Mouse (Mus musculus) embryonic facial prominence, embryonic 11.5 days (tissue): ENCODE measurements around the gene Myh3. TPM values are rescaled to one million over a fixed set of nuclear protein-coding genes. Genes with fewer than 3 reads are reported as not detected.

Experiments
- ATAC-seq: fragments of 200-750 bp; cut with Nextera tagmentation; replicated peaks from 2 replicates; pipeline ENCODE4 v1.8.0; 2017; ENCODE audit warnings: low read depth; ENCODE audit not compliant: insufficient number of reproducible peaks, low FRiP score, low TSS enrichment
- DNase-seq: peaks from one replicate; pipeline ENCODE4 v3.0.0-alpha.2; 2015; ENCODE audit warnings: low spot score
- H3K27ac ChIP-seq: fragments of 300-500 bp; sonication (generic); replicated peaks from 2 replicates; pipeline ENCODE4 v1.5.1; 2014; ENCODE audit warnings: mild to moderate bottlenecking, low read depth, low read length, control low read depth
- H3K27me3 ChIP-seq: fragments of 300-500 bp; sonication (generic); 2 replicates; pipeline ENCODE4 v1.6.1; 2014; ENCODE audit warnings: mild to moderate bottlenecking, low read length, moderate library complexity, mixed read lengths; ENCODE audit not compliant: control insufficient read depth, insufficient read depth
- H3K36me3 ChIP-seq: fragments of 300-500 bp; sonication (generic); replicated peaks from 2 replicates; pipeline ENCODE4 v1.6.1; 2014; ENCODE audit warnings: low read depth, mild to moderate bottlenecking, low read length, moderate library complexity, mixed read lengths; ENCODE audit not compliant: control insufficient read depth, insufficient read depth
- H3K4me1 ChIP-seq: fragments of 300-500 bp; sonication (generic); 2 replicates; pipeline ENCODE4 v1.6.1; 2014; ENCODE audit warnings: low read length, mixed read lengths; ENCODE audit not compliant: control insufficient read depth, insufficient read depth
- H3K4me2 ChIP-seq: fragments of 300-500 bp; sonication (generic); 2 replicates; pipeline ENCODE4 v1.6.1; 2014; ENCODE audit warnings: low read depth, mild to moderate bottlenecking, control low read depth, low read length, moderate library complexity
- H3K4me3 ChIP-seq: fragments of 300-500 bp; sonication (generic); 2 replicates; pipeline ENCODE4 v1.5.1; 2014; ENCODE audit warnings: low read depth, low read length, control low read depth
- H3K9ac ChIP-seq: fragments of 300-500 bp; sonication (generic); replicated peaks from 2 replicates; pipeline ENCODE4 v1.6.1; 2014; ENCODE audit warnings: mild to moderate bottlenecking, control low read depth, low read length
- H3K9me3 ChIP-seq: fragments of 300-500 bp; sonication (generic); replicated peaks from 2 replicates; pipeline ENCODE4 v1.6.1; 2016; ENCODE audit warnings: mild to moderate bottlenecking, low read length, inconsistent platforms, mixed read lengths; ENCODE audit not compliant: control insufficient read depth
- WGBS: fragments of 180-500 bp; shearing (Covaris S2); extraction: QIAGEN DNeasy Blood & Tissue Kit; methylation state at CpG from one replicate; pipeline ENCODE4 v1.1.7; 2014; 5-methylcytosine and 5-hydroxymethylcytosine counted together
- polyA plus RNA-seq: library from polyadenylated mRNA; unstranded; fragments of >200 nt; fragmentation: Nextera tagmentation; extraction: Ambion mirVana; gene quantifications from 2 replicates; pipeline ENCODE4 v1.2.1, GENCODE M21; 2014

The Myh3 gene
- polyA plus RNA-seq, 1 experiment from 2014 or later, result 6.5 TPM

GRCm38 (mm10) chr11:67141031-67141430 is 62.9 kb downstream of the Myh3 start:
- H3K27me3 ChIP-seq, result no peaks in the 10 kb centered on the region
- no peak overlapping the region for H3K4me3 ChIP-seq
- H3K27ac ChIP-seq, result no peak overlapping the region
- WGBS, result 75% methylated on average over 6 of the region's 6 CpGs
- ATAC-seq (no peak), DNase-seq (no peak)
- no peaks in the 10 kb centered on the region for H3K36me3 ChIP-seq
- H3K4me2 ChIP-seq, result no peak overlapping the region
- no peaks in the 10 kb centered on the region for H3K4me1 ChIP-seq
- H3K9me3 ChIP-seq, result no peaks in the 10 kb centered on the region
- H3K9ac ChIP-seq, result no peak overlapping the region

GRCm38 (mm10) chr11:67142047-67142446 is 63.9 kb downstream of the Myh3 start:
- Histone ChIP-seq H3K9ac (no peak overlapping the region), H3K36me3 (no peaks in the 10 kb centered on the region), H3K27ac (no peak overlapping the region), H3K4me2 (no peak overlapping the region), H3K9me3 (no peaks in the 10 kb centered on the region), H3K4me3 (no peak overlapping the region), H3K27me3 (no peaks in the 10 kb centered on the region), H3K4me1 (no peaks in the 10 kb centered on the region)
- DNase-seq (no peak), ATAC-seq (no peak)
- 49% methylated on average over 4 of the region's 4 CpGs for WGBS

GRCm38 (mm10) chr11:67143065-67143464 is 65.0 kb downstream of the Myh3 start:
- no peak for DNase-seq
- H3K4me3 ChIP-seq, result no peak overlapping the region
- 77% methylated on average over 5 of the region's 5 CpGs for WGBS
- ATAC-seq, result no peak
- no peaks in the 10 kb centered on the region for H3K36me3 ChIP-seq
- H3K9ac ChIP-seq, result no peak overlapping the region
- H3K27me3 ChIP-seq, result no peaks in the 10 kb centered on the region
- no peak overlapping the region for H3K4me2 ChIP-seq
- H3K27ac ChIP-seq, result no peak overlapping the region
- no peaks in the 10 kb centered on the region for H3K9me3 ChIP-seq
- H3K4me1 ChIP-seq, result no peaks in the 10 kb centered on the region

GRCm38 (mm10) chr11:67143863-67144498 is 65.9 kb downstream of the Myh3 start:
- Histone ChIP-seq H3K4me3 (no peak overlapping the region), H3K36me3 (no peaks in the 10 kb centered on the region), H3K9me3 (no peaks in the 10 kb centered on the region), H3K27me3 (no peaks in the 10 kb centered on the region), H3K27ac (no peak overlapping the region), H3K4me2 (no peak overlapping the region), H3K9ac (no peak overlapping the region), H3K4me1 (no peaks in the 10 kb centered on the region)
- WGBS, result 90% methylated on average over 4 of the region's 4 CpGs
- ATAC-seq (no peak), DNase-seq (no peak)

- H3K9me3 ChIP-seq, result no peaks in the 10 kb centered on the region
- H3K27me3 ChIP-seq, result no peaks in the 10 kb centered on the region
- ATAC-seq (no peak), DNase-seq (no peak)
- no peaks in the 10 kb centered on the region for H3K36me3 ChIP-seq
- 61% methylated on average over 6 of the region's 6 CpGs for WGBS
- no peak overlapping the region for H3K9ac ChIP-seq
- H3K4me3 ChIP-seq, result no peak overlapping the region
- no peak overlapping the region for H3K4me2 ChIP-seq
- H3K4me1 ChIP-seq, result no peaks in the 10 kb centered on the region
- H3K27ac ChIP-seq, result no peak overlapping the region
Observed at GRCm38 (mm10) chr11:67144559-67145265, 66.6 kb downstream of the Myh3 start.

- 88% methylated on average over 5 of the region's 5 CpGs for WGBS
- H3K4me2 ChIP-seq, result no peak overlapping the region
- ATAC-seq, result no peak
- H3K36me3 ChIP-seq, result no peaks in the 10 kb centered on the region
- no peak overlapping the region for H3K9ac ChIP-seq
- no peak for DNase-seq
- no peaks in the 10 kb centered on the region for H3K27me3 ChIP-seq
- H3K4me3 ChIP-seq, result no peak overlapping the region
- H3K27ac ChIP-seq, result no peak overlapping the region
- H3K9me3 ChIP-seq, result no peaks in the 10 kb centered on the region
- no peaks in the 10 kb centered on the region for H3K4me1 ChIP-seq
Observed at GRCm38 (mm10) chr11:67145482-67146408, 67.6 kb downstream of the Myh3 start.

- no peaks in the 10 kb centered on the region for H3K9me3 ChIP-seq
- ATAC-seq (no peak), DNase-seq (no peak)
- no peaks in the 10 kb centered on the region for H3K4me1 ChIP-seq
- WGBS, result 87% methylated on average over 4 of the region's 4 CpGs
- no peak overlapping the region for H3K9ac ChIP-seq
- no peaks in the 10 kb centered on the region for H3K27me3 ChIP-seq
- no peak overlapping the region for H3K27ac ChIP-seq
- H3K4me2 ChIP-seq, result no peak overlapping the region
- H3K4me3 ChIP-seq, result no peak overlapping the region
- H3K36me3 ChIP-seq, result no peaks in the 10 kb centered on the region
Observed at GRCm38 (mm10) chr11:67146409-67147282, 68.5 kb downstream of the Myh3 start.
